Mouse (Mus musculus) leukemia stem cell, adult 10-12 weeks (primary cell): ENCODE measurements around the gene Mcoln3. TPM values are rescaled to one million over a fixed set of nuclear protein-coding genes. Genes with fewer than 3 reads are reported as not detected.

Source experiments
- polyA plus RNA-seq: library from polyadenylated mRNA; stranded (reverse); fragments of >175 nt; gene quantifications from 2 replicates; pipeline ENCODE4 v1.2.3, GENCODE M21; 2012; ENCODE audit warnings: low replicate concordance

The Mcoln3 gene
- 0.14 TPM in 1 of 2 replicates, not detected in the other for polyA plus RNA-seq

GRCm38 (mm10) chr3:146117258-146117996, at the start of gene Mcoln3:
Mcoln3 (plus strand) TSS chr3:146117450.

GRCm38 (mm10) chr3:146107921-146108571, 9.2 kb upstream of the Mcoln3 start, which contains the start of gene Wdr63:
Wdr63 (minus strand) TSS chr3:146108130.

GRCm38 (mm10) chr3:146149156-146150057, 32.2 kb downstream of the Mcoln3 start, which contains the start of gene Mcoln2:
Mcoln2 (plus strand) TSS chr3:146149833.

Other genes starting within 250 kb of the Mcoln3 start
- gene Bcl10, start 194.6 kb upstream of the Mcoln3 start, polyA plus RNA-seq = 5.8 and 7.9 TPM in 2 replicates
- gene 2410004B18Rik, start 179.4 kb upstream of the Mcoln3 start, polyA plus RNA-seq = 23.6 and 33.4 TPM in 2 replicates
- gene Syde2, start 129.6 kb upstream of the Mcoln3 start, polyA plus RNA-seq = 0.43 and 1.2 TPM in 2 replicates
- not detected in 2 replicates for gene Wdr63, start 9.3 kb upstream of the Mcoln3 start, polyA plus RNA-seq
- gene Mcoln2, start 32.4 kb downstream of the Mcoln3 start, polyA plus RNA-seq = 0.22 TPM in 1 of 2 replicates, not detected in the other
- 0.07 and 0.18 TPM in 2 replicates for gene Lpar3, start 103.5 kb downstream of the Mcoln3 start, polyA plus RNA-seq